Mouse (Mus musculus) bone marrow macrophage, adult 2 months (primary cell): Measurements from ENCODE around the gene Rundc1.

Experiments used
- CTCF ChIP-seq: IDR thresholded peaks from 2 replicates; pipeline ENCODE4 v1.5.1; 2012; ENCODE audit warnings: low read depth, mild to moderate bottlenecking, low read length, moderate library complexity
- POLR2A ChIP-seq: IDR thresholded peaks from 2 replicates; pipeline ENCODE4 v1.6.1; 2012; ENCODE audit warnings: mild to moderate bottlenecking, low read depth, low read length, borderline replicate concordance

GRCm38 (mm10) chr11:101464211-101465100 lies 39.6 kb downstream of the Rundc1 start, which contains the start of gene Rnd2:
- TF ChIP-seq CTCF: no peak
- no peak for TF ChIP-seq POLR2A
